Mouse (Mus musculus): ENCODE data around the gene Nav2.

GRCm38 (mm10) chr7:49583176-49583575 is 674.7 kb downstream of the Nav2 start:
- no peak for TF ChIP-seq POLR2A (IDR thresholded peaks at IDR 0.05; ENCODE audit: borderline replicate concordance, insufficient read depth, low read length)
- TF ChIP-seq CTCF (IDR thresholded peaks at IDR 0.05; ENCODE audit: borderline replicate concordance, insufficient read depth, low read depth, low read length), result no peak

Data from cerebellum, adult 2 months (tissue).